Mouse (Mus musculus) adrenal gland, postnatal 14 days (tissue): ENCODE data around the gene Pknox1. TPM values are rescaled to one million over a fixed set of nuclear protein-coding genes. Genes with fewer than 3 reads are reported as not detected.
"Not testable (repeated sequence)": the region's sequence is repeated elsewhere in the genome, so short reads cannot be mapped to it uniquely, and the experiment has no call there.

ENCODE experiments used
- DNase-seq: peaks from one replicate; pipeline ENCODE4 v3.0.0; 2021; ENCODE audit warnings: mixed read lengths
- total RNA-seq: library from RNA; stranded (reverse); gene quantifications from 2 replicates; pipeline ENCODE4 v1.2.3, GENCODE M21; 2021

Pknox1 gene
- total RNA-seq, 1 experiment from 2014 or later: 22.1 TPM

DNA sequence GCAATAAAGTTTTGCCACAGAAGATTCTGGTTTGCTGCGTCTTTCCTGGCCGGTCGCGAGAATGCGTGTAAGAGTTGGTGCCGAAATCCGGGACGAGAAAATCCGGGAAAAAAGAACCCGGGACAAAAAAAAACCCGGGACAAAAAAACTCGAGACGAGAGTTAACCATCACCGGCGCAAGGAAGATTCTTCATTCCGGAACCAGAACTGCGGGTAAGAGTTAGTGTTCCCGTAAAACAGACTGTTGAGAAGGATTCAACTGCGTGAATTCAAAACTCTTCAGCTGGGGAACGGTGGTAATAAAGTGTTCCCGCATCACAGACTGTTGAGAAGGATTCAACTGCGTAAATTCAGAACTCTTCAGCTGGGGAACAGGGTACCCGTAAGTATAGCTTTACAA, 11.9 kb upstream of the Pknox1 start:
- not testable (repeated sequence) for DNase-seq

DNA sequence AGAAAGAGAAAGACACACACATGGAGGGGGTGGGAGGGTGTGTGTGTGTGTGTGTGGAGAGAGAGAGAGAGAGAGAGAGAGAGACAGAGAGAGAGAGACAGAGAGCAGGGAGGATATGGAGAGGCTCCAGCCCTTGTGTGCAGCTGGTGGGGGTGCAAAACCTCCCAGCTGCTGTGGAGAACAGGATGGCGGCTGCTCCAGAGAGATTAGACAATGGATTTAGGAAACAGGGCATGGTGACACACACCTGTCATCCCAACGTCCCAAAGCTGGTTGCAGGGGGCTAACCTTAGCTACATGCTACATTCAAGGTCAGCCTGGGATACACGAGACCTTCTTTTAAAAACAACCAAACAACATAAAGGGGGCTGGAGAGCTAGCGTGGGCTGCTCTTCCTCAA, 8.3 kb upstream of the Pknox1 start:
- DNase-seq: no peak

- no peak for DNase-seq
These were observed 7.2 kb upstream of the Pknox1 start for GRCm38 (mm10) chr17:31557124-31557880.

DNA sequence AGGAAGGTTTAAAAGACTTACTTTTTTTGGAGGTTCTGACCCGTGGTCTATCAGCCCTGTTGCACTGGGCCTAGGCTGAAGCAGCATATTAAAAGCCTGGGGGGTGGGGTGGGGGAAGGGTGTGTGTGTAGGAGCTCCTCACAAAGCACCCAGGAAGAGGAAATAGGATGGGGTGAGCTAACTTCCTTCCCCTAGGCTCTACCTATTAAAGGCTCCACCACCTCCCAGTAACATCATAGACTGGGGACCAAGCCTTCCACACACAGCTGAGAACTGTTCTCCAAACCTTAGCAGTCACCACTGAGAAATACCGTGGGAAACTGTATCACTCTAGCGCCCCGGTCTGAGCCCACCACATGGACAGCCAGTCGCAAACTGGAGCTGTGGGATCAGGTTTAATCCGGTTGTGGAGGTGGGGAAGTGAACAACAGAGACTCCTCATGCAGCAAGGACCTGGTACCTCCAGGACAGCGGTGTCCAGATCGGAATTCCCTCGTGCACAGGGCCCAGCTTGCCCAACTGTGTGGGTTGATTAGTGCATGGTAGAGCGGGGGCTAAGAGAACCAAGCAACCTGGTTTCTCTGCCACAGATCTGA, 6.5 kb upstream of the Pknox1 start:
- DNase-seq: no peak

- no peak for DNase-seq
These were observed 5.3 kb upstream of the Pknox1 start for GRCm38 (mm10) chr17:31559021-31559789.

- DNase-seq: peak; percentile 58
These were observed 911 bp upstream of the Pknox1 start for GRCm38 (mm10) chr17:31563632-31564014.

DNA sequence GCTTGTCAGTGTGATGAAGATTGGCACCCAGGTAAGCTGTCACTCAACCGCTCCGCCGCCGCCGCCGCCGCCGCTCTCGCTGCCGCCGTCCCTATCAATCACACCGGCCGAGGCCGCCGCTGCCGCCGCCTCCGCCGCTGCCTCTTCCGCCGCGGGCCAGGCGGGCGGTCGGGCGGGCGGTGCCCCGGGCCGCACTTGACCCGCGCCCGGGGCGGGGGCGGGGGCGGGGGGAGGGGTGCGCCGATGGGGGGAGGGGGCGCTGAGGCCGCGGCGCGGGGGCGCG, 265 bp downstream of the Pknox1 start:
- no peak for DNase-seq

DNA sequence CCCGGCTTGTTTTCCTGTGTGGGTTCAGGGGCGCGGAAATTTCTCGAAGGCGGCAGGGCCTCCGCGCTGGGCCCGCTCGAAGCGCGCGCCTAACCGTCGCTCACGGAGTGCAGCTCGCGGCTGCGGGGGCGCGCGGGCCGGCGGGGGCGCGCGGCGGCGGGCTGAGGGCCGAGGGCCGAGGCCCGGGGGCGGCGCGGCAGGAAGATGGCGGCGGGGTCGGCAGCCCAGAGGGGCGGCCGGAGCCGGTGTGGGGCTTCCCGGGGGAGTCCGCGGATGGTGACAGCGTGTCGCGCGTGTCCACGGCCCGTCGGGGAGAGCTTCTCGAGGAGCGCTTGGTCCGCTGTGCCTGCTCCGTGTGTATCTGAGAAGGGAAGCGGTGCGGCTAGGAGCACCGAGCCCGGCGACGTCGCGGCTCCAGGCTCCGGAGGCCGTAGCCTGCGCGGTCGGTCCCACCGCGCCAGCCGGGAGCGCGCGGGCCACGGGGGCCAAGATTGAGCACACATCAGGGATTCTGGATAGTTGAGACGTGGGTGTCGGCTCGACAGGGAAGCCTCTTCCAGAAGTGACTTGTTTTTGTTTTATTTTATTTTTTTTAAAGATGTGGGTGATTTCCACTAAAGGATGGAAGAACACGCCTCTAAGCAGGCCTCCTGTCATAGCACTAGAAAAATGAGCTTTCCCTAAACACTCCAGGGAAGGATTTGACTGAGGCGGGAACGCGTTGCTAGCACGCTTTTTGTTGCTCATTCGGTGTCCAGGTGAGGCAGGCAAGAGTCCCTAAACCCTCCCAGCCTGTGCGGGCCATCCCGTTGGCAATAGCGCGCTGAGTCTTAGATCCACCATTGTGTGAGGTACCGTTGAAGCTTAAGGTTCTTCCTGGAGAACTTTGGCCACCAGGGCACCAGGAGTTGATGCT, 865 bp downstream of the Pknox1 start:
- peak; percentile 79 for DNase-seq

DNA sequence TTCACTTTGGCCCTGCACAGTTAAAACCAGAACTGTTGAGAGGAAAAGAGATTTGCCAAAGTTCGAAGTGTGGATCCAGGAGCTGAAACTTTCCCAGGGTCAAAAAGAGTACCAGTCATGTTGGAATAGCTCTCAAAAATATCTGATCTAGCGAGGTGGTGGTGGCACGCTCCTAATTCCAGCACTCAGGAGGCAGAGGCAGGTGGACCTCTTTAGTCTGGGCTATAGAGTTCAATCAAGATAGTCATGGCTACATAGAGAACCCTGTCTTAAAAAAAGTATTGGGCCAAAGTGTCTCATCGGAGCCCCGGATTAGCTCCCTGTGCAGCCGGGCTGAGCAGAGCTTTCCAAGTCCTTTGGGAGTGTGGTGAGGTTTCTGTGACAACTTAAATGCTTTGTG, 1.7 kb downstream of the Pknox1 start:
- no peak for DNase-seq

DNA sequence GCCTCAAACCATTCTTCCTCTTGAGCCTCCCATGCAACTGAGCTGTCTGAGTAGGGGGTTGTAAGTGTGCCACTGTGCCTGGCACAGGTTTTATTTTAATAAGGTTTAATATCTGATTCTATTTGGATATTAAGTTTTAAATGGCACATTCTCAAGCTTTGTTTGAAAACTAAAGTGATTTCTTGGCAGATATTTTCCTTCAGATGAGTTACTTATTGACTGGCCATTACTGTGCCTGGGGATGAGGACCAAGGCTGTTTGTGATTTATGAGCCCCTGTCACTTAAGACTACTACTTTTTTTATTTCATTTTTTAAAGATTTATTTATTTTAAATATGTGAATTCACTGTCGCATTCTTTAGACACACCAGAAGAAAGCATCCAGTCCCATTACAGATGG, 5.2 kb downstream of the Pknox1 start:
- DNase-seq: no peak

GRCm38 (mm10) chr17:31570321-31570925, 5.9 kb downstream of the Pknox1 start:
- DNase-seq: no peak

DNA sequence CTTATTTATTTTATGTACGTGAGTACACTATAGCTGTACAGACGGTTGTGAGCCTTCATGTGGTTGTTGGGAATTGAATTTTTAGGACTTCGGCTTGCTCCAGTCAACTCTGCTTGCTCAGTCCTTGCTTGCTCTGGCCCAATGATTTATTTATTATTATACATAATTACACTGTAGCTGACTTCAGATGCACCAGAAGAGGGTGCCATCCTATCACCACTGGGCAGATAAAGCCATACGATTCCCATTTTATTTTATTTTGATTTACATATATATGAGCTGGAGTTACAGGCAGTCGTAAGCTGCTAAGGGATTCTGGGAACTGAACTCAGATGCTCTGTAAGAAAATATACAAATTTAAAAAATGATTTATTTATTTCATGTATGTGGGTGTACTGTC, 7.2 kb downstream of the Pknox1 start:
- no peak for DNase-seq

DNA sequence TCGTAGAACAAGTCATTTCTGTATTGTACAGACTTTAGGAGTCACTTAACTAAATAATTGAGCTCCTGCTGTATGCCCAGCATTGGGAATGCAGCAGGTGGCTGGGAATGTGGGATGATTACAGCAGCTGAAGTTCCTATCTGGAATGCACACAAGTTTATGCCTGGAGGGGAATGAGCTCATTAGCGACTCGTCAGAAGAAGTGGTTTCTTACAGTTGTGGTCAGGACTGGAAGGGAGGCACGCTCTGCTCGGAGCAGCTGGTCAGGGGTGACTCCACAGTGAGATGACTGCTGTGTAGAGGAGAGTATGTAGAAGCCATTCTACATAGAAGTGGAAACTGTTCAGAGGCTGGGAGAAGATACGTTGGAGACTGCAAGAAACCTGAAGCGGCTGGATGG, 10.1 kb downstream of the Pknox1 start:
- no peak for DNase-seq

- no peak for DNase-seq
These were observed 12.1 kb downstream of the Pknox1 start for GRCm38 (mm10) chr17:31576394-31577175.

DNA sequence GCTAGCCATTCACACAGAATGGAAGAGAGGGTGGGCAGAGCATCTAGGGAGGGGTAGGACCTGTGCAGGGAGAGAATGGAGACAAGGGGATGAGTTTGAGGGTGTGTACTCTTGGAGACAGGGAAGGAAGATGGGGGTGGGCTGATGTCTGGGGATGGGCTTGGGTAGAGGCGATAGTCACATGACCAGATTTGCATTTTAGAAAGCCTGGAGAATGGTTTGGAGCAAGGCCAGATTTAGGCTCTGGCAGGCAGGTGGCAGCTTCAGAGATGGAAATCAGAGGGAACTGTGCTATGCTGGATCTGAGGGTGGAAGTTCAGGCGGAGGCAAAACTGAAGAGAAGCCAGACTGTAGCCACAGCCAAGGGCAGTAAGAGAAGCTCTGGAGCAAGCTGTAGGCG, 15.8 kb downstream of the Pknox1 start:
- DNase-seq: no peak

- DNase-seq: no peak
These were observed 18.7 kb downstream of the Pknox1 start for GRCm38 (mm10) chr17:31583185-31583584.

DNA sequence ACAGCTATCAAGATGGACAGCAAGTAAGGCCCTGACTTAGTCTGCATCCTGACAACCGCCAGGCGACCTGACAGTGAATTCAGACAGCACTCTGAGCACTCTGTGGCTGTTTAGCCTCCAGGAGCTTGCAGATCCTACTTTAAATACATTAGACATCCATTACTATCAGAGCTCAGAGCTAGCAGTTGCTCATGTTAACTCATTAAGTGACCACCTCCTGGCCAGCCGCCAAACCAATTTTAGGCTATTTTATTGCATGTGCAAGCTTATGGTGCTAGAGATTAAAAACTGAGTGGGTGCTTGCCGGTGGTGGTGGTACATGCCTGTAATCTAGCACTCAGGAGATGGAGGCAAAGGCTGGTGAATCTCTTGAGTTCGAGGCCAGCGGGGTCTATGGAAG, 19.2 kb downstream of the Pknox1 start:
- no peak for DNase-seq

GRCm38 (mm10) chr17:31588115-31588514, 23.6 kb downstream of the Pknox1 start:
- DNase-seq: no peak

GRCm38 (mm10) chr17:31588726-31589125, 24.2 kb downstream of the Pknox1 start:
- DNase-seq: no peak

- DNase-seq: no peak
These were observed 26.3 kb downstream of the Pknox1 start for GRCm38 (mm10) chr17:31590846-31591245.

DNA sequence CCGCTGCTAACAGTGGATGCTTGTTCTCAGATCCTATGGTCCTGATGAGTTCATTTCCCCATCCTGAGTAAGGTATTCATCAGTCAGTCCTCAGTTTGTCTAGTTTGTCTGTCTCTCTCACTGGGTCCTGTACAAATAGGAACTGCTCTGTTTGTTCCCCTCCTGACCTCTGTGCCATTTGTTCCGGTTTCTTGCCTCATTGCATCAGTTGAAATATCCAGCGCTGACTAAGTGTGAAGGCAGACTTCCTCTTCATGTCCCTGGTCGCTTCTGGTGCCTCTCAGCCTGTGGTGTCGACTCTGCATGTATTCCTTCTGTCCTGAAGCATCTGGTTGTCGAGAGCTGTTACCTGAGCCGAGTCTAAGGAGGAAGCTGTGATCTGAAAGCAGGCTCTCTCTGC, 30.1 kb downstream of the Pknox1 start:
- no peak for DNase-seq
